Mouse (Mus musculus): ENCODE measurements around the gene Dmd. TPM values are rescaled to one million over a fixed set of nuclear protein-coding genes. Genes with fewer than 3 reads are reported as not detected.
A peak's percentile ranks its signal among the peaks of the same experiment; 100 is the strongest.

Dmd gene
- polyA plus RNA-seq, 1 experiment, result 13.8 TPM

DNA sequence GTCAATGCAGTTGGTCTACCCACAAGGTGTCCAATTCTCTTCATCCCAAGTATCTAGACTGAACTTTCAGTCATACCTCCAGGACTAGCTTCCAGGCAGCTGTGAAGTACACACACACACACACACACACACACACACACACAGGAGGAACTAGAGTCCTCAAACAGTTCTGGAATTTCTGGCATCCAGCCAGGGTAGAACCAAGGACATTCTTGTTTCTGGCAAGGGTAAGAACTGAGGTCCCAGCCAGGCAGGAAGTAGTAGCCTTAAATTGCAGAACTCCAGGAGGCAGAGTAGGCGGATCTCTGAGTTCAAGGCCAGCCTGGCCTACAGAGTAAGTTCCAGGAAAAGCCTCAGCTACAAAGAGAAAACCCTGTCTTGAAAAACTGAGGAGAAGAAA is 2128.2 kb downstream of the Dmd start:
- H3K4me1 ChIP-seq (ENCODE audit: control insufficient read depth, insufficient read depth, low read length), result no peaks in the 10 kb centered on the region
- TF ChIP-seq POLR2A (IDR thresholded peaks at IDR 0.05; ENCODE audit: borderline replicate concordance, extremely low read depth, low read depth, low read length) (no peak), CTCF (IDR thresholded peaks at IDR 0.05; ENCODE audit: insufficient read depth, low read length) (no peak)
- 57% methylated on average over 1 of the region's 1 CpGs for WGBS
- DNase-seq, result no peak
- H3K4me3 ChIP-seq (replicated peaks; ENCODE audit: extremely low read depth, low read depth, low read length), result no peak overlapping the region

DNA sequence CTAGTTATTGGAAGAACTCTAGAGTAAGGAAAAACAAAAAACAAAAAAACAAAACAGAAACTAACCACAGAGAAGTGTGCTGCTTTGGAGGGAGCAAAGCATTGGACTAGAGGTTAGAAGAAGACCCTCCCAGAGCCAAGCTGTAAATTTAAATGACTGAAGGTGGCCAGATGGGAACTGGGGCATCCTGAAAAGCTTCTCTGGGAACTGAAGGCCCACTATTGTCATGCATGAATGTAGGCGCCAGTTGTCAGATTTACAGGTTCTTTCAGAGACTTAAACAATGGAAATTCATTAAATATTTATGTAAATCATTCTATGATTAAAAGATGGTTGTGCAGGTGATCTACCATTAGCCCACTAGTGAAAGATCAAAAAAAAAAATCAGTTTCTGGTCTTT is 2128.9 kb downstream of the Dmd start:
- DNase-seq, result no peak
- Histone ChIP-seq H3K4me1 (ENCODE audit: control insufficient read depth, insufficient read depth, low read length) (no peaks in the 10 kb centered on the region), H3K4me3 (replicated peaks; ENCODE audit: extremely low read depth, low read depth, low read length) (no peak overlapping the region)
- WGBS, result 76% methylated on average over 1 of the region's 1 CpGs
- no peak for TF ChIP-seq POLR2A (IDR thresholded peaks at IDR 0.05; ENCODE audit: borderline replicate concordance, extremely low read depth, low read depth, low read length)
- no peak for TF ChIP-seq CTCF (IDR thresholded peaks at IDR 0.05; ENCODE audit: insufficient read depth, low read length)

DNA sequence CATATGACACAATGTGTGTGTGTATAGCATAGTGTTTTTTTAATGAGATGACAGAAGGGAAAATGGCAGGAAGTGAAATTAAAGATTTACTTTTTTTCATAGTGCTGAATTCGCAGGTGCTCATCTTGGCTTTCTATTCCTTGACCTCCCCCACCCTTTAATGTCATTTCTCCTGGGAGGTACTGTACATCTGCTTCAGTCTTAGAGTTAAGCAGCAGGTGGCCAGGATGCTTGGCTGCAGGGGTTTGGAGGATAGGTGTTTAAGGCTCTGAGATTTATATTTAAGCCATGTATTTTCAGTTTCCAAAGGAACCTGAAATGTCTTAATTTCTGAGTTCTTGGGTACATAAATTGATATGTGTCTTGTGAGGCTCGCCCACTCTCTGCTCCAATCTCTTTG is 2130.5 kb downstream of the Dmd start:
- DNase-seq, result no peak
- no peak overlapping the region for H3K4me3 ChIP-seq (replicated peaks; ENCODE audit: extremely low read depth, low read depth, low read length)
- TF ChIP-seq CTCF (IDR thresholded peaks at IDR 0.05; ENCODE audit: insufficient read depth, low read length), result no peak
- no peak for TF ChIP-seq POLR2A (IDR thresholded peaks at IDR 0.05; ENCODE audit: borderline replicate concordance, extremely low read depth, low read depth, low read length)
- WGBS, result 71% methylated on average over 2 of the region's 2 CpGs
- H3K4me1 ChIP-seq (ENCODE audit: control insufficient read depth, insufficient read depth, low read length), result no peaks in the 10 kb centered on the region

DNA sequence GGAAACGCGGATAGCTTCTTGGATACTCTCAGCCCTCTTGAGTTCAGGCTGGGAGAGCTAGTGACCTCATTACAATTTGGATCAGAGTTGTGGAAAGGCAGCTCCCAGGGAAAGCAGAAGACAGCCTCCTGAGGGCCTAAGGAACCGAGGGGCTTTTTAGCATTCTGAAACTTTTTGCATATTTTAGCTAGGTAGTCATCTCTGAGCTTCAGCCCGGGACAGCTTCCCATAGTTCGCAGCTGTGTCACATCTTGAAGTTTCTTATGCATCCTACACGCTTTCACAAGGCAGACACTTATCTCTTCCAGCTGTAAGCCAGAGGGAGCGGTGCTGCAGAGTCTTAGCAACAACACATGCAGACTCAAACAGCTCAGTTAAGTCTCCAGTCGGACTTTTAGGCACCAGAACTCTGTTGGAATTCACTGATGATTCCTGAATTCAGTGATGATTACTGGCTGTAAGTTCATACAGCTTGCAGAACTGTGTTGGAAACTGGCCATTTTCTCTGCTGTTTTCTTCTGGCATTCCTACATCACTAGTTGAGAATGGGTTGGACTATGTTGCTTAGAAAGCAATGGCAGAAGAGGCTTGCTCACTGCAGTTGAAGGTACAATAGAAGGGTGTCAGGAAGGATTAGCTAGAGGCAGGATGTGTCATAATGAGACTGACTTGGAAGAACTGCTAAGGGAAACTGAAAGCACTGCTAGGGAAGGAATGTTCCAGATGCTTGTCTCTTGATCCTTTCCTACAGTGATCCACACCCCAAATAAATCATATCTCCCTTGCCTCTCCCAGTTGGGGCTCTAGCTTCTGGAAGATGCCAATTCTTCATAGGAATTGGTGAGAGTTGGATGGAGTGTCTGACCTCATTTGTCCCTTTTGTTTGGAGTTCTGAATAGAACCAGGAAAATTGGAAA is 2135.8 kb downstream of the Dmd start:
- Histone ChIP-seq H3K4me1 (ENCODE audit: control insufficient read depth, insufficient read depth, low read length) (peaks cover 4% of the 10 kb centered on the region; the same call in 1 of the 2 replicates), H3K4me3 (replicated peaks; ENCODE audit: extremely low read depth, low read depth, low read length) (no peak overlapping the region)
- 51% methylated on average over 8 of the region's 8 CpGs for WGBS
- peak; percentile 3 for DNase-seq
- TF ChIP-seq POLR2A (IDR thresholded peaks at IDR 0.05; ENCODE audit: borderline replicate concordance, extremely low read depth, low read depth, low read length) (no peak), CTCF (IDR thresholded peaks at IDR 0.05; ENCODE audit: insufficient read depth, low read length) (no peak)

DNA sequence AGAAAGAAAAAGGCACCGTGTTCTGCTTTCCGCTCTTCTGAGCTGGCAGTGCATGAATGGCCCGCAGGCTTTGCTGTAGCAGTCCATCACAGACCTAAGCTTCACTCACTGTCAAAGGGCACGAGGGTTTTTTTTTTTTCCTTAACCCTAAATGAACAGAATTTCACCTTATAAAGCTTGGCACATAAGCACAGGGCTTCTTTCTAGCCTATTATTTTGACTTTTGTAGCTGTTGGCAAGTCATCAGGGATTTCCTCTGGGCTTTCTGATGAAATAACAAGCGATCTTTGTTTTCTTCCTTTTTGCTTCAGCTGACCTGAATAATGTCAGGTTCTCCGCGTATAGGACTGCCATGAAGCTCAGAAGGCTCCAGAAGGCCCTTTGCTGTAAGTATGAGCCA is 2140.8 kb downstream of the Dmd start:
- WGBS, result 82% methylated on average over 7 of the region's 7 CpGs
- TF ChIP-seq POLR2A (IDR thresholded peaks at IDR 0.05; ENCODE audit: borderline replicate concordance, extremely low read depth, low read depth, low read length) (no peak), CTCF (IDR thresholded peaks at IDR 0.05; ENCODE audit: insufficient read depth, low read length) (no peak)

DNA sequence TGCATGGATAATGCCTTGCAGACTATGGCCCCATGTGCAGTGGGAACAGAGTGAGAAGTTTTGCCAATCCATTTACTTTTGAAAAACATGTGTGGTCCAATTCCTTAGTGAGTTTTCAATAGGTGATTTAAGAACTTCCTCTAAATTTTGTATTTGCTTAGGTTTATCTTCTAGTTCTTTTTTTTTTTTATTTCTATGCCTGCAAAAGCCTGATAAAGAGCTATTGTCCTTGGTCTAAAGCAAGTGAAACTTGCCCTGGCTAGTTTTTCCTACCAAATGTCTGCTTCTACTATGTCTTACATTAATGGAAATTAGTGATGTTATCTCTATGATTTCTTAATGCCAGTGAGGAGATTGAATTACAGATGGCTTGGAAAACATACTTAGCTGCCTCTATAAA is 2144.7 kb downstream of the Dmd start:
- Histone ChIP-seq H3K4me3 (replicated peaks; ENCODE audit: extremely low read depth, low read depth, low read length) (no peak overlapping the region), H3K4me1 (ENCODE audit: control insufficient read depth, insufficient read depth, low read length) (no peaks in the 10 kb centered on the region)
- TF ChIP-seq POLR2A (IDR thresholded peaks at IDR 0.05; ENCODE audit: borderline replicate concordance, extremely low read depth, low read depth, low read length) (no peak), CTCF (IDR thresholded peaks at IDR 0.05; ENCODE audit: insufficient read depth, low read length) (no peak)
- no peak for DNase-seq

More for the DNA sequence above, 2140.8 kb downstream of the Dmd start:
- Histone ChIP-seq H3K4me1 (ENCODE audit: control insufficient read depth, insufficient read depth, low read length) (peaks cover 2% of the 10 kb centered on the region; the same call in 1 of the 2 replicates), H3K4me3 (replicated peaks; ENCODE audit: extremely low read depth, low read depth, low read length) (no peak overlapping the region)
- DNase-seq, result no peak

DNA sequence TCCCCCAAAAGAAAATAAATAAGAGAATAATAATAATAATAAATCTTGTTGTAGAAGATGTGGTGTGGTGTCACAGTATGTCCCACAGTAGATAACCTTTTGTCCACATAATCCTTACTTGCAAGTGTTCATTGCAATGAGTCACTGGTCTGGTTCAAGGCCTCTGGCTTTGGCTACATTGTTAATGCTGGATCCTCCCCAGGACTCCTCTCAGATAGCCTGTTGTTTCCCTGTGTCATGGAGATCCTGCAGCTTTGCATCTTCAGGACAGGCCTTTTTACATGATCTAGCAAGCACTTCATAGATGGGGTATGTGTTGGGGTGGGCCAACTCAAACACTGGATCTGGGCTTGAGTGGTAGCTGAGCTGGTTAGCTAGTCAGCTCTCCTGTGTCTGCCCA is 2150.0 kb downstream of the Dmd start:
- no peak for DNase-seq
- TF ChIP-seq CTCF (IDR thresholded peaks at IDR 0.05; ENCODE audit: insufficient read depth, low read length) (no peak), POLR2A (IDR thresholded peaks at IDR 0.05; ENCODE audit: borderline replicate concordance, extremely low read depth, low read depth, low read length) (no peak)
- no peak overlapping the region for H3K4me3 ChIP-seq (replicated peaks; ENCODE audit: extremely low read depth, low read depth, low read length)
- no peaks in the 10 kb centered on the region for H3K4me1 ChIP-seq (ENCODE audit: control insufficient read depth, insufficient read depth, low read length)

DNA sequence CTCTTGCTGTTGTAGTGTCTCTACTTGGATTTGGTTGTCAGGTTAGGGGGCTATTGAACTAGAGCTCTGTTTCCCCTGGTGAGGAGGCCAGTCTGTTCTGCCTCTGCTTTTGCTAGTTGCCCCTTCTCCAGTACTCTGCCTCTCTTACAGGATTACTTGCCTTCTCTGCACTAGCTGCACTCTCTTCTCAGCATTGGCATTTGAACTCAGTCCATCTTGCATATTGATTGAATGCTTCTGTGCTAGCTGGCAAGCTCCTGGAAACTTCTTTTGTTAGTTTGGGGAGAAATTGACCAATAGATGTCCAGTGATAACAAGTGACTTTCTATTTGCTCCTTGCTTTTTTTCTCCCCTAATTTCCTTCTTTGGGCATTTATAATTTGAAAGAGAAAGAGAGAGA is 2163.7 kb downstream of the Dmd start:
- no peaks in the 10 kb centered on the region for H3K4me1 ChIP-seq (ENCODE audit: control insufficient read depth, insufficient read depth, low read length)
- TF ChIP-seq CTCF (IDR thresholded peaks at IDR 0.05; ENCODE audit: insufficient read depth, low read length), result no peak
- TF ChIP-seq POLR2A (IDR thresholded peaks at IDR 0.05; ENCODE audit: borderline replicate concordance, extremely low read depth, low read depth, low read length), result no peak
- no peak overlapping the region for H3K4me3 ChIP-seq (replicated peaks; ENCODE audit: extremely low read depth, low read depth, low read length)
- no peak for DNase-seq

DNA sequence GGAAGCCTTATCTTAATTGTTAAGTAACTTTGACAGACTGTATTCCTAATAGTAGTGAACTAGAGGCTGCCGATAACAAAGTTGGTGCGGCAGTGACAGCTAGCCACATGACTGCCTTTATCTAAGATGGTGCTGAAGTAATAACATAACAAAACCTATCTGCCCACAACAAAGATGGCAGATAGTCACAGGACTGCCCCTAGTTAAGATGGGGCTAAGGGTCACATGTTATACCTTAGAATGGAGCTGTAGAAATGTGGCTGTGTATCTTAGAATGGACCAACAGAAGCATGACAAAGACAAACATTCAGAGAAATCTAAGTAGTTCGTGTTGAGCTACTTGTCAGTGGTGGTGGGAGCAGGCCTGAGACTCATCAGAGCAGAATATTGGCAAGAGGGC is 2184.0 kb downstream of the Dmd start:
- TF ChIP-seq POLR2A (IDR thresholded peaks at IDR 0.05; ENCODE audit: borderline replicate concordance, extremely low read depth, low read depth, low read length) (no peak), CTCF (IDR thresholded peaks at IDR 0.05; ENCODE audit: insufficient read depth, low read length) (no peak)
- WGBS, result 67% methylated on average over 3 of the region's 3 CpGs
- Histone ChIP-seq H3K4me3 (replicated peaks; ENCODE audit: extremely low read depth, low read depth, low read length) (no peak overlapping the region), H3K4me1 (ENCODE audit: control insufficient read depth, insufficient read depth, low read length) (no peaks in the 10 kb centered on the region)
- DNase-seq, result no peak

DNA sequence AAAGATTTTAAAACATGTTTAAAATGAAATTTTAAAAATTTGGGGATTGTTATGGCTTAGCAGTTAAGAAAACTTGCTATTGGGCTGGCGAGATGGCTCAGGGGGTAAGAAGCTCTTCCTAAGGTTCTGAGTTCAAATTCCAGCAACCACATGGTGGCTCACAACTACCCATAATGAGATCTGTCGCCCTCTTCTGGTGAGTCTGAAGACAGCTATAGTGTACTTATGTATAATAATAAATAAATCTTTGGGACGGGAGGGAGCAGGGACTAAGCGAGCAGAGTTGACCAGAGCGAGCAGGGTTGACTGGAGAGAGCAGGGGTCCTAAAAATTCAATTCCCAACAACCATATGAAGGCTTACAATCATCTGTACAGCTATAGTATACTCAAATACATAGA is 2188.6 kb downstream of the Dmd start:
- no peak overlapping the region for H3K4me3 ChIP-seq (replicated peaks; ENCODE audit: extremely low read depth, low read depth, low read length)
- TF ChIP-seq CTCF (IDR thresholded peaks at IDR 0.05; ENCODE audit: insufficient read depth, low read length) (no peak), POLR2A (IDR thresholded peaks at IDR 0.05; ENCODE audit: borderline replicate concordance, extremely low read depth, low read depth, low read length) (no peak)
- H3K4me1 ChIP-seq (ENCODE audit: control insufficient read depth, insufficient read depth, low read length), result no peaks in the 10 kb centered on the region
- WGBS, result 85% methylated on average over 5 of the region's 5 CpGs
- DNase-seq, result no peak
